Mouse (Mus musculus) C2C12 (cell line): Measurements from ENCODE around the gene Zswim5. TPM values are rescaled to one million over a fixed set of nuclear protein-coding genes. Genes with fewer than 3 reads are reported as not detected.
A peak's percentile ranks its signal among the peaks of the same experiment; 100 is the strongest.

Experiments used
- H3K27me3 ChIP-seq: one replicate; pipeline ENCODE4 v1.6.1; 2011; ENCODE audit not compliant: control insufficient read depth, insufficient read depth, insufficient read length
- H3K36me3 ChIP-seq: one replicate; pipeline ENCODE4 v1.6.1; 2011; ENCODE audit not compliant: control insufficient read depth, insufficient read depth
- H3K4me3 ChIP-seq: one replicate; pipeline ENCODE4 v1.5.1; 2011; ENCODE audit warnings: mild to moderate bottlenecking, control low read depth; ENCODE audit not compliant: poor library complexity, insufficient read depth, severe bottlenecking
- H3K79me2 ChIP-seq: one replicate; pipeline ENCODE4 v1.6.1; 2011; ENCODE audit not compliant: control insufficient read depth, insufficient read depth
- H3K79me3 ChIP-seq: one replicate; pipeline ENCODE4 v1.6.1; 2011; ENCODE audit warnings: low read depth, control low read depth
- H3ac ChIP-seq: one replicate; pipeline ENCODE3; 2011; ENCODE audit warnings: low read depth; ENCODE audit not compliant: control insufficient read depth, insufficient read length
- CEBPB ChIP-seq: IDR thresholded peaks from one replicate; pipeline ENCODE4 v1.6.1; 2011; ENCODE audit warnings: low read depth, mild to moderate bottlenecking, control low read depth, moderate library complexity
- CTCF ChIP-seq: IDR thresholded peaks from one replicate; pipeline ENCODE4 v1.5.1; 2011; ENCODE audit not compliant: control insufficient read depth, insufficient read depth, insufficient read length
- FOSL1 ChIP-seq: IDR thresholded peaks from one replicate; pipeline ENCODE4 v1.8.0; 2011; ENCODE audit warnings: mild to moderate bottlenecking, low read length; ENCODE audit not compliant: poor library complexity, insufficient read depth, severe bottlenecking
- MAX ChIP-seq: IDR thresholded peaks from one replicate; pipeline ENCODE4 v1.6.1; 2011; ENCODE audit warnings: mild to moderate bottlenecking, control low read depth
- MYOD1 ChIP-seq: IDR thresholded peaks from one replicate; pipeline ENCODE4 v1.6.1; 2011; ENCODE audit warnings: low read depth; ENCODE audit not compliant: control insufficient read depth, insufficient read length
- MYOG ChIP-seq: IDR thresholded peaks from one replicate; pipeline ENCODE4 v1.6.1; 2011; ENCODE audit not compliant: control insufficient read depth, insufficient read length; ENCODE audit errors: extremely low read depth
- USF1 ChIP-seq: IDR thresholded peaks from one replicate; pipeline ENCODE4 v1.6.1; 2011; ENCODE audit warnings: low read depth, mild to moderate bottlenecking, control low read depth, moderate library complexity
- polyA plus RNA-seq: library from polyadenylated mRNA; unstranded; fragments of >200 nt; fragmentation: generic; extraction: Trizol; gene quantifications from one replicate; pipeline ENCODE4 v1.2.1, GENCODE M21; 2012; ENCODE audit warnings: missing spikeins

The Zswim5 gene
- polyA plus RNA-seq, 1 experiment, result 0.01 TPM

DNA sequence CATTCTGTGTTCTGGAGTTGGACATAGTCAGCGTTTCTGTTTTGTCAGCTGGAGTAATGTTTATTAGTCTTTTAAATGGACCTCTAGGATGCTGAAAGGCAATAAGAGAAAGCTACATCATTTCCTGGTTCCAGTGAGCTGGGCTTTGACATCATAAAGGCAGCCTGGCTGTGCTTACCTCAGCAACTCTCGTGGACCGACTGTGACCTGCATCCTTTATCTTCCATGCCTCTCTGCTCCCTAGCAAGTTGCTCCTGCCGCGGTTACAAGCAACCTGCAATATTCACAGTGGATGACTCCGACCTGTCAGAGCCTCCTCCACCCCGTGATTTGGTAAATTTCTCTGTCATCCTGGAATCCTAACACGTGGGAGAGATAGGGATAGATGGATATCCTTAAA, 15.2 kb upstream of the Zswim5 start:
- Histone ChIP-seq H3K27me3 (peaks cover 37% of the 10 kb centered on the region), H3K4me3 (no peak overlapping the region), H3K36me3 (no peaks in the 10 kb centered on the region), H3K79me2 (no peaks in the 10 kb centered on the region), H3ac (no peak overlapping the region), H3K79me3 (no peaks in the 10 kb centered on the region)
- TF ChIP-seq MAX (no peak), FOSL1 (no peak), CEBPB (no peak), CTCF (no peak), MYOD1 (no peak)

- Histone ChIP-seq H3ac (no peak overlapping the region), H3K79me2 (no peaks in the 10 kb centered on the region), H3K27me3 (peaks cover 18% of the 10 kb centered on the region), H3K36me3 (no peaks in the 10 kb centered on the region), H3K79me3 (no peaks in the 10 kb centered on the region), H3K4me3 (no peak overlapping the region)
- TF ChIP-seq CTCF (no peak), USF1 (no peak), MYOD1 (no peak), MAX (no peak), FOSL1 (no peak), MYOG (no peak), CEBPB (no peak)
Observed at GRCm38 (mm10) chr4:116869898-116870297, 7.3 kb upstream of the Zswim5 start.

GRCm38 (mm10) chr4:116874595-116874994, 2.6 kb upstream of the Zswim5 start:
- Histone ChIP-seq H3K4me3 (no peak overlapping the region), H3ac (no peak overlapping the region), H3K79me3 (no peaks in the 10 kb centered on the region), H3K79me2 (no peaks in the 10 kb centered on the region), H3K36me3 (no peaks in the 10 kb centered on the region), H3K27me3 (peaks cover 32% of the 10 kb centered on the region)
- no peak for TF ChIP-seq MYOD1
- no peak for TF ChIP-seq MYOG
- no peak for TF ChIP-seq CTCF
- no peak for TF ChIP-seq FOSL1
- TF ChIP-seq CEBPB, result no peak
- TF ChIP-seq USF1, result no peak
- TF ChIP-seq MAX, result no peak

GRCm38 (mm10) chr4:116876630-116876994, 564 bp upstream of the Zswim5 start:
- peaks cover 27% of the 10 kb centered on the region for H3K27me3 ChIP-seq
- H3K79me2 ChIP-seq, result no peaks in the 10 kb centered on the region
- no peaks in the 10 kb centered on the region for H3K79me3 ChIP-seq
- no peak overlapping the region for H3K4me3 ChIP-seq
- H3K36me3 ChIP-seq, result no peaks in the 10 kb centered on the region
- no peak for TF ChIP-seq MYOG
- TF ChIP-seq USF1, result no peak
- no peak for TF ChIP-seq CEBPB
- TF ChIP-seq MAX, result no peak
- TF ChIP-seq FOSL1, result no peak
- no peak for TF ChIP-seq CTCF
- no peak for TF ChIP-seq MYOD1
- no peak overlapping the region for H3ac ChIP-seq

- no peaks in the 10 kb centered on the region for H3K79me2 ChIP-seq
- peak overlapping the region; percentile 30 for H3ac ChIP-seq
- TF ChIP-seq MYOG (no peak), MYOD1 (no peak), MAX (no peak), CTCF (no peak)
- H3K79me3 ChIP-seq, result no peaks in the 10 kb centered on the region
- no peaks in the 10 kb centered on the region for H3K36me3 ChIP-seq
- peaks cover 27% of the 10 kb centered on the region for H3K27me3 ChIP-seq
- H3K4me3 ChIP-seq, result no peak overlapping the region
Observed at GRCm38 (mm10) chr4:116877729-116878321, 649 bp downstream of the Zswim5 start.

DNA sequence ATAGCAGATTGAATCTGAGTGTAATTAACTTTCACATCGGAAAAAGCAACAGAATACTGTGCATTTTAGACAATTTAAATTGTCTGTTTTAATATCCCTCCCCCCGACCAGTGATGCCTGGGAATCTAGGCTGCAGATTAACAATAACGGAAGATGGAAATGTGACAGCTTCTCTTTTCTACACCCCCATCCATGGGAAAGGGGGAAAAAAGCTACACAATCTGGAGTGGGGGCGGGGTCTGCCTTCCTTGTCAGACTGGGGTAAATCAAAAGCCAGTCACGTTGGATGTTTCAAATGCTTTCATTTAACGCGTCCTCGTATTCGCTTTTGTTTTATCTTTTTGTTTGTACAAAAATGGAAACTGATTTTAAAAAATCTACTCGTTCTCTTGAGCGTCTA, 1.3 kb downstream of the Zswim5 start:
- no peak for TF ChIP-seq USF1
- no peak for TF ChIP-seq FOSL1
- TF ChIP-seq MYOG, result no peak
- no peak for TF ChIP-seq MYOD1
- TF ChIP-seq CEBPB, result no peak
- TF ChIP-seq CTCF, result no peak
- TF ChIP-seq MAX, result no peak
- H3K27me3 ChIP-seq, result peaks cover 27% of the 10 kb centered on the region
- H3K36me3 ChIP-seq, result no peaks in the 10 kb centered on the region
- no peak overlapping the region for H3ac ChIP-seq
- H3K4me3 ChIP-seq, result no peak overlapping the region
- H3K79me2 ChIP-seq, result no peaks in the 10 kb centered on the region
- no peaks in the 10 kb centered on the region for H3K79me3 ChIP-seq
